Mouse (Mus musculus) spleen, adult 18-20 months (tissue): ENCODE measurements at regions not wholly inside any gene's neighbourhood (a gene's known extent, or its start where the extent isn't known, plus 50 kb on each side); places are given as distances from the start of the nearest gene placed in this dataset.

ENCODE experiments used
- DNase-seq, 2 experiments: peaks; one replicate each; pipeline ENCODE4 v3.0.0; 2022; ENCODE audit warnings: mixed read lengths in 2 of 2

GRCm38 (mm10) chr3:144010558-144010957 is 194.5 kb downstream of the Lmo4 start:
- DNase-seq, result no peak

- no peak for DNase-seq
Measured at GRCm38 (mm10) chr3:144007111-144007619, 197.9 kb downstream of the Lmo4 start.

GRCm38 (mm10) chr3:143997909-143998308 is 207.1 kb downstream of the Lmo4 start:
- no peak for DNase-seq

GRCm38 (mm10) chr3:143995045-143995444 is 210.0 kb downstream of the Lmo4 start:
- no peak for DNase-seq

- DNase-seq, result no peak
Measured at GRCm38 (mm10) chr3:143988991-143989390, 216.0 kb downstream of the Lmo4 start.

GRCm38 (mm10) chr3:143988037-143988436 is 217.0 kb downstream of the Lmo4 start:
- DNase-seq, result no peak

GRCm38 (mm10) chr3:143986798-143987197 is 218.2 kb downstream of the Lmo4 start:
- no peak for DNase-seq

- DNase-seq, result no peak
Measured at GRCm38 (mm10) chr3:143986200-143986506, 218.9 kb downstream of the Lmo4 start.

GRCm38 (mm10) chr3:143985349-143986199 is 219.4 kb downstream of the Lmo4 start:
- DNase-seq, result no peak

- DNase-seq, result no peak
Measured at GRCm38 (mm10) chr3:143978703-143979102, 226.3 kb downstream of the Lmo4 start.

- no peak for DNase-seq
Measured at GRCm38 (mm10) chr3:143977886-143978447, 227.1 kb downstream of the Lmo4 start.

GRCm38 (mm10) chr3:143973582-143973981 is 231.4 kb downstream of the Lmo4 start:
- no peak for DNase-seq

- DNase-seq, result no peak
Measured at GRCm38 (mm10) chr3:143972351-143972750, 232.7 kb downstream of the Lmo4 start.

GRCm38 (mm10) chr3:143970771-143971170 is 234.2 kb downstream of the Lmo4 start:
- no peak for DNase-seq

- no peak for DNase-seq
Measured at GRCm38 (mm10) chr3:143955508-143955907, 249.5 kb downstream of the Lmo4 start.

GRCm38 (mm10) chr3:143954822-143955221 is 250.2 kb downstream of the Lmo4 start:
- DNase-seq, result no peak

- no peak for DNase-seq
Measured at GRCm38 (mm10) chr3:143952289-143952688, 252.7 kb downstream of the Lmo4 start.

- no peak for DNase-seq
Measured at GRCm38 (mm10) chr3:143949656-143950055, 255.4 kb downstream of the Lmo4 start.

GRCm38 (mm10) chr3:143949026-143949637 is 255.9 kb downstream of the Lmo4 start:
- no peak for DNase-seq

GRCm38 (mm10) chr3:143947938-143948267 is 257.1 kb downstream of the Lmo4 start:
- no peak for DNase-seq

- DNase-seq, result no peak
Measured at GRCm38 (mm10) chr3:143947079-143947937, 257.7 kb downstream of the Lmo4 start.

GRCm38 (mm10) chr3:143939068-143939709 is 265.8 kb downstream of the Lmo4 start:
- no peak for DNase-seq

- no peak for DNase-seq
Measured at GRCm38 (mm10) chr3:143925322-143925721, 279.7 kb downstream of the Lmo4 start.
